Mouse (Mus musculus): ENCODE results near the gene B830017H08Rik. TPM values are rescaled to one million over a fixed set of nuclear protein-coding genes. Genes with fewer than 3 reads are reported as not detected.
A peak's percentile ranks its signal among the peaks of the same experiment; 100 is the strongest.

Gene B830017H08Rik
- polyA plus RNA-seq, 1 experiment from 2014 or later, result 1.0 TPM

GRCm38 (mm10) chr16:17826500-17826899 lies 6.4 kb upstream of the B830017H08Rik start:
- no peak for ATAC-seq
- no peaks in the 10 kb centered on the region for H3K4me1 ChIP-seq (ENCODE audit: control insufficient read depth, insufficient read depth, low read length)
- no peak overlapping the region for H3K9ac ChIP-seq (ENCODE audit: low read length)
- H3K4me2 ChIP-seq (ENCODE audit: low read length), result no peak overlapping the region
- H3K27me3 ChIP-seq (replicated peaks; ENCODE audit: control insufficient read depth, insufficient read depth, low read length), result peaks cover 15% of the 10 kb centered on the region
- DNase-seq (ENCODE audit: low spot score), result no peak
- no peaks in the 10 kb centered on the region for H3K36me3 ChIP-seq (ENCODE audit: control insufficient read depth, insufficient read depth, low read length)
- no peak overlapping the region for H3K27ac ChIP-seq (ENCODE audit: low read depth, low read length)
- WGBS, result 92% methylated on average over 2 of the region's 2 CpGs
- no peaks in the 10 kb centered on the region for H3K9me3 ChIP-seq (replicated peaks; ENCODE audit: control insufficient read depth, low read length)
- H3K4me3 ChIP-seq (ENCODE audit: low read depth, low read length), result no peak overlapping the region

DNA sequence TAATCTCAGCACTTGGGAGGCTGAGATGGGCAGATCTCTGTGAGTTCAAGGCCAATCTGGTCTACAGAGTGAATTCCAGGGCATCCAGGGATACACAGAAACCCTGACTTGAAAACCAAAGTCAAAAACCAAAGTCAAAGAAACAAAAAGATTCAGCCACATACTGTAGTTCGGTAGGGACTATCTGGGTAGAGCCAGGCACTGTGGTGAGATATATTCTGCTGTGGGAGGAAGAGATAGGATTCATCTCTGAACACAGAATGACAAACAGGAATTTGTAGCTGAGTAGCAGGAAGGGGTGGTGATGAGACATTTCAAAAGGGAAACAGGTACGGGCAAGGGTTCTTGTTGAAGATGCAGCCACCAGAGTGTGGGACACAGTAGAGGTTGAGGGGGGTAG lies 4.7 kb upstream of the B830017H08Rik start:
- H3K27ac ChIP-seq (ENCODE audit: low read depth, low read length), result no peak overlapping the region
- H3K9ac ChIP-seq (ENCODE audit: low read length), result no peak overlapping the region
- H3K27me3 ChIP-seq (replicated peaks; ENCODE audit: control insufficient read depth, insufficient read depth, low read length), result peaks cover 32% of the 10 kb centered on the region
- ATAC-seq (no peak), DNase-seq (ENCODE audit: low spot score) (no peak)
- H3K4me2 ChIP-seq (ENCODE audit: low read length), result no peak overlapping the region
- no peaks in the 10 kb centered on the region for H3K9me3 ChIP-seq (replicated peaks; ENCODE audit: control insufficient read depth, low read length)
- WGBS, result 88% methylated on average over 2 of the region's 2 CpGs
- no peaks in the 10 kb centered on the region for H3K4me1 ChIP-seq (ENCODE audit: control insufficient read depth, insufficient read depth, low read length)
- H3K36me3 ChIP-seq (ENCODE audit: control insufficient read depth, insufficient read depth, low read length), result no peaks in the 10 kb centered on the region
- no peak overlapping the region for H3K4me3 ChIP-seq (ENCODE audit: low read depth, low read length)

- Histone ChIP-seq H3K9ac (ENCODE audit: low read length) (no peak overlapping the region), H3K27ac (ENCODE audit: low read depth, low read length) (no peak overlapping the region), H3K9me3 (replicated peaks; ENCODE audit: control insufficient read depth, low read length) (no peaks in the 10 kb centered on the region), H3K27me3 (replicated peaks; ENCODE audit: control insufficient read depth, insufficient read depth, low read length) (peaks cover 39% of the 10 kb centered on the region), H3K4me1 (ENCODE audit: control insufficient read depth, insufficient read depth, low read length) (no peaks in the 10 kb centered on the region), H3K4me2 (ENCODE audit: low read length) (no peak overlapping the region), H3K4me3 (ENCODE audit: low read depth, low read length) (no peak overlapping the region), H3K36me3 (ENCODE audit: control insufficient read depth, insufficient read depth, low read length) (no peaks in the 10 kb centered on the region)
- DNase-seq (ENCODE audit: low spot score), result no peak
- WGBS, result 44% methylated on average over 3 of the region's 3 CpGs
- ATAC-seq, result no peak
Observed at GRCm38 (mm10) chr16:17828867-17829266, 4.1 kb upstream of the B830017H08Rik start.

DNA sequence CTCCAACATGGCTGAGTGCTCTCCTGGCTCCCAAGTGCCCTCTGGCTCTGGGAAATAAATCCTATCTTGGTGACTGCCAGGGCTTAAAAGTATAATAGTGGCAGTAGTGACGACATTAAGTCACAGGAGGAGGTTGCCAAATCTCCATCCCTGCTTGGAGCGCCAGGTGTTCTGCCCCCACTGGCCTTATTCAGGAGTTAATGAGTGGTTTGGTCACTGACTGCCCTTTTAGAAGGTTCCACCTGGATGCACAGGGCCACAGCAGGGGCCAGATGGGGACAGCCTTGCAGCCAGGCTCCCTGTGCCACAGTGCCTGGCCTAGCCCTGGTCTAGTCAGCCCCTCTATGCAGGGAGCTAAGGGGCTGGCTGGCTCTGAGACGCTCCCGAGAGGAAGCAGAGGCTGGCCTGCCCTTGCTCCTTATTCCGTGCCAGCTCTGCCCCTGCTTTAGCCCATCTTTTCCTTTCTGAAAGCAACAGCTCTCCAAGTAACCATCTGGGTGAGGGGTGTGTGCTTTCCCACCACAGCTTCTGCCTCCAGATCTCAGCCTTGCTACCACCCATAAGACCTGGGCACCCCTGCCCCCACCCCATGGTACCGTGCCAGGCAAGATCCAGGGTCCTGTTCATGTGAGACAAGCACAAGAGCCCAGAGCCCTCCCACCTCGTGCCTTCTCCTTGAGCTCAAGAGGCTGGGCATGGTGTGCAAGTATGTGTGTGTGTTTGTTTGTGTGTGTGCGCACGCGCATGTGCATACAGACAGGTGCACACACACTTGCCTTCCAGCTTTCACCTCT lies 2.3 kb upstream of the B830017H08Rik start:
- Histone ChIP-seq H3K9ac (ENCODE audit: low read length) (no peak overlapping the region), H3K4me1 (ENCODE audit: control insufficient read depth, insufficient read depth, low read length) (no peaks in the 10 kb centered on the region; the same call in 1 of the 2 replicates), H3K27me3 (replicated peaks; ENCODE audit: control insufficient read depth, insufficient read depth, low read length) (peaks cover 56% of the 10 kb centered on the region), H3K27ac (ENCODE audit: low read depth, low read length) (no peak overlapping the region), H3K4me2 (ENCODE audit: low read length) (no peak overlapping the region), H3K36me3 (ENCODE audit: control insufficient read depth, insufficient read depth, low read length) (no peaks in the 10 kb centered on the region), H3K9me3 (replicated peaks; ENCODE audit: control insufficient read depth, low read length) (no peaks in the 10 kb centered on the region), H3K4me3 (ENCODE audit: low read depth, low read length) (no peak overlapping the region)
- 47% methylated on average over 10 of the region's 10 CpGs for WGBS
- no peak for DNase-seq (ENCODE audit: low spot score)
- no peak for ATAC-seq

- no peak overlapping the region for H3K4me3 ChIP-seq (ENCODE audit: low read depth, low read length)
- 13% methylated on average over 11 of the region's 11 CpGs for WGBS
- no peak overlapping the region for H3K4me2 ChIP-seq (ENCODE audit: low read length)
- H3K9ac ChIP-seq (ENCODE audit: low read length), result no peak overlapping the region
- DNase-seq (ENCODE audit: low spot score), result peak; percentile 32
- H3K9me3 ChIP-seq (replicated peaks; ENCODE audit: control insufficient read depth, low read length), result no peaks in the 10 kb centered on the region
- no peaks in the 10 kb centered on the region; the same call in 1 of the 2 replicates for H3K4me1 ChIP-seq (ENCODE audit: control insufficient read depth, insufficient read depth, low read length)
- peaks cover 61% of the 10 kb centered on the region for H3K27me3 ChIP-seq (replicated peaks; ENCODE audit: control insufficient read depth, insufficient read depth, low read length)
- no peak for ATAC-seq
- no peaks in the 10 kb centered on the region for H3K36me3 ChIP-seq (ENCODE audit: control insufficient read depth, insufficient read depth, low read length)
- H3K27ac ChIP-seq (ENCODE audit: low read depth, low read length), result no peak overlapping the region
Observed at GRCm38 (mm10) chr16:17831781-17832180, 1.1 kb upstream of the B830017H08Rik start.

- H3K9ac ChIP-seq (ENCODE audit: low read length), result peak overlapping the region; percentile 73
- no peaks in the 10 kb centered on the region; the same call in 1 of the 2 replicates for H3K4me1 ChIP-seq (ENCODE audit: control insufficient read depth, insufficient read depth, low read length)
- peaks cover 3% of the 10 kb centered on the region; the same call in 1 of the 2 replicates for H3K36me3 ChIP-seq (ENCODE audit: control insufficient read depth, insufficient read depth, low read length)
- H3K4me2 ChIP-seq (ENCODE audit: low read length), result peak overlapping the region; percentile 77
- DNase-seq (ENCODE audit: low spot score) (peak; percentile 60), ATAC-seq (peak; percentile 70)
- peak overlapping the region; percentile 50 for H3K4me3 ChIP-seq (ENCODE audit: low read depth, low read length)
- H3K27me3 ChIP-seq (replicated peaks; ENCODE audit: control insufficient read depth, insufficient read depth, low read length), result peaks cover 65% of the 10 kb centered on the region
- H3K9me3 ChIP-seq (replicated peaks; ENCODE audit: control insufficient read depth, low read length), result no peaks in the 10 kb centered on the region
- H3K27ac ChIP-seq (ENCODE audit: low read depth, low read length), result peak overlapping the region; percentile 74
- under 1% methylated on average over 37 of the region's 37 CpGs for WGBS
Observed at GRCm38 (mm10) chr16:17833321-17833680, 380 bp downstream of the B830017H08Rik start.

DNA sequence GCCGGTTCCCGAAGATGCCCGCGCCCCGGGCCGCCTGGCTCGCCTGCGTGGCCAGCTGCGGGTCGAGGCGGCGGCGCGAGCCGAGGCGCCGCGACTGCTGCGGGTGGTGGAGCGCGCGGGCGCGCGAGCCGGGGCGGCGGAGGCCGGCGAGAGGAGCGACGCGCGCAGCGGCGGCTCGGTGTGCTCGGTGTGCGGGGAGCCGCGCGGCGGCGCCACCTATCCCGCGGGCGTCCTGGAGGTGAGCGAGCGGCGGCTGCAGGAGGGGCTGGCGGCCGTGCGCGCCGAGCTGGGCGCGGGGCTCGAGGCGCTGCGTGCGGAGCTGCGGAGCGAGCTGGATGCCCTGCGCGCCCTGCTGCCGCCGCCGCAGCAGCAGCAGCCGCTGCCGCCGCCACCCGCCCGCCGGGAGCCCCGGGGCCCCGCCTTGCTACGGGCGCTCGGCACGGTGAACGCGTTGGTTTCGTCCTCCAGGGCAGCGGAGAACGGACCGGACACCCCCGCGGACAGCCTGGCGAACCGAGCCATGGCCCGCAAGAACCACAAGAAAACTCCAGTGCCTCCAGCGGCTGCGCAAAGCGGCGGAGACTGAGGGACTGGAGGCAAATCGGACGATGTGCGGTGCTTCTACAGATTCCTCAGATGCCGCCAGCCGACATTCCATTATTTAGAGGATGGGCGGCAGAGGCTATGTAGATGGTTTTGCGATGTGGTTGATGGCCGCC lies 919 bp downstream of the B830017H08Rik start:
- Histone ChIP-seq H3K4me2 (ENCODE audit: low read length) (peak overlapping the region; percentile 77), H3K27me3 (replicated peaks; ENCODE audit: control insufficient read depth, insufficient read depth, low read length) (peaks cover 65% of the 10 kb centered on the region), H3K9me3 (replicated peaks; ENCODE audit: control insufficient read depth, low read length) (no peaks in the 10 kb centered on the region), H3K27ac (ENCODE audit: low read depth, low read length) (peak overlapping the region; percentile 74), H3K36me3 (ENCODE audit: control insufficient read depth, insufficient read depth, low read length) (peaks cover 7% of the 10 kb centered on the region; the same call in 1 of the 2 replicates), H3K9ac (ENCODE audit: low read length) (peak overlapping the region; percentile 73), H3K4me3 (ENCODE audit: low read depth, low read length) (peak overlapping the region; percentile 50), H3K4me1 (ENCODE audit: control insufficient read depth, insufficient read depth, low read length) (no peaks in the 10 kb centered on the region; the same call in 1 of the 2 replicates)
- DNase-seq (ENCODE audit: low spot score) (peak; percentile 54), ATAC-seq (peak; percentile 75)
- WGBS, result under 1% methylated on average over 61 of the region's 103 CpGs

GRCm38 (mm10) chr16:17834543-17834942 lies 1.6 kb downstream of the B830017H08Rik start:
- Histone ChIP-seq H3K9me3 (replicated peaks; ENCODE audit: control insufficient read depth, low read length) (no peaks in the 10 kb centered on the region), H3K9ac (ENCODE audit: low read length) (peak overlapping the region; percentile 73), H3K4me1 (ENCODE audit: control insufficient read depth, insufficient read depth, low read length) (no peaks in the 10 kb centered on the region; the same call in 1 of the 2 replicates), H3K27ac (ENCODE audit: low read depth, low read length) (peak overlapping the region; percentile 74; the same call in 1 of the 2 replicates), H3K4me3 (ENCODE audit: low read depth, low read length) (peak overlapping the region; percentile 50), H3K4me2 (ENCODE audit: low read length) (peak overlapping the region; percentile 77), H3K36me3 (ENCODE audit: control insufficient read depth, insufficient read depth, low read length) (peaks cover 7% of the 10 kb centered on the region; the same call in 1 of the 2 replicates), H3K27me3 (replicated peaks; ENCODE audit: control insufficient read depth, insufficient read depth, low read length) (peaks cover 65% of the 10 kb centered on the region)
- DNase-seq (ENCODE audit: low spot score) (no peak), ATAC-seq (no peak)
- WGBS, result 51% methylated on average over 7 of the region's 7 CpGs

All from forebrain, embryonic 14.5 days (tissue).